Mouse (Mus musculus): ENCODE data around the gene Brpf3.

DNA sequence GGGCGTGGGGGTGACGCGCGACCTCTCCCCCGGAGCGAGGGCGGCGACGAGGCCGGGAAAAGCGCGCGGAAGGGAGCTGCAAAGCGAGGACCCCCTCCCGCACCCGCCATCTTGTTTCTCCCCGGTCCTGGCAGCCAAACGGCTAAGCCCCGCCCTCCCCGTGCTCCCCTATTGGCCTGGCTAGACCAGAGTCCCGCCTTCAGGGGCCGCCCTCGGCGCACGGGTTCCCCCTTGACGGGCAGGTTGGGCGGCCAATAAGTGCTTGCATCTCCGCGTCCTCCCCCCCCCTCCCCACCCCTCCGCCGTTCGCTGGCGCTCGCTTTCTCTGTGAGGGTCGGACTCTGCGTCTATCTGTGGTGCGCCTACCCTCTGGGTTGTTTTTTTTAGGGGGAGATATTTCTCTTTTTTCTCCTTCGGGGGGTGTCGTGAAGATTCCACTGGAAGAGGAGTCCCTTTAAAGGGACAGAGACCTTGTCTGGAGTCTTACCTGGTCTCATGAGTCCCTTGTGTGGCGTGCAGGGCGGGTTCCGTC, 650 bp downstream of the Brpf3 start:
- TF ChIP-seq CTCF (IDR thresholded peaks at IDR 0.05; ENCODE audit: borderline replicate concordance, extremely low read depth, insufficient read depth, insufficient read length): no peak
- peak; percentile 90; the same call in 1 of the 2 replicates for TF ChIP-seq POLR2A (IDR thresholded peaks at IDR 0.05; ENCODE audit: borderline replicate concordance, extremely low read depth, insufficient read depth, insufficient read length, poor library complexity, severe bottlenecking)

All from brain, embryonic 14.5 days (tissue).